Mouse (Mus musculus) MEL (cell line): ENCODE results near the gene Bri3bp. TPM values are rescaled to one million over a fixed set of nuclear protein-coding genes. Genes with fewer than 3 reads are reported as not detected.

Source experiments
- DNase-seq: peaks from one replicate; pipeline ENCODE4 v3.0.0; 2011; ENCODE audit warnings: low read depth, low spot score
- H3K27ac ChIP-seq: 2 replicates; pipeline ENCODE4 v1.5.1; 2012; ENCODE audit warnings: low read depth, mild to moderate bottlenecking, control low read depth, low read length, moderate library complexity; ENCODE audit not compliant: control insufficient read depth
- H3K27me3 ChIP-seq, 2 experiments: fragments of 150-350 bp in 1 of 2; sonication (generic) in 1 of 2; 2 replicates each; pipeline ENCODE4 v1.6.1; 2012; ENCODE audit warnings: low read length in 2 of 2, mild to moderate bottlenecking in 2 of 2, improper control_type of control experiment in 1 of 2, moderate library complexity in 1 of 2; ENCODE audit not compliant: insufficient read depth in 2 of 2, control insufficient read depth in 1 of 2
- H3K36me3 ChIP-seq, 2 experiments: 2 replicates each; pipeline ENCODE4 v1.6.1; 2012 to 2014; ENCODE audit warnings: low read length in 2 of 2, improper control_type of control experiment in 1 of 2, inconsistent platforms in 1 of 2, mild to moderate bottlenecking in 1 of 2; ENCODE audit not compliant: insufficient read depth in 2 of 2, control insufficient read depth in 1 of 2
- H3K4me1 ChIP-seq, 2 experiments: fragments of 150-350 bp in 1 of 2; sonication (generic) in 1 of 2; 2 replicates each; pipeline ENCODE4 v1.6.1; 2012; ENCODE audit warnings: low read length in 2 of 2, improper control_type of control experiment in 1 of 2, mild to moderate bottlenecking in 1 of 2; ENCODE audit not compliant: insufficient read depth in 2 of 2, control insufficient read depth in 1 of 2
- H3K4me3 ChIP-seq, 2 experiments: fragments of 150-350 bp in 1 of 2; sonication (generic) in 1 of 2; 2 replicates each; pipeline ENCODE4 v1.5.1; 2012; ENCODE audit warnings: low read depth in 2 of 2, low read length in 2 of 2, mild to moderate bottlenecking in 2 of 2, moderate library complexity in 2 of 2, control low read depth in 1 of 2, improper control_type of control experiment in 1 of 2; ENCODE audit not compliant: control insufficient read depth in 1 of 2, insufficient read depth in 1 of 2
- H3K79me2 ChIP-seq: 2 replicates; pipeline ENCODE4 v1.6.1; 2012; ENCODE audit warnings: mild to moderate bottlenecking, low read length, moderate library complexity; ENCODE audit not compliant: control insufficient read depth, poor library complexity, insufficient read depth
- H3K9ac ChIP-seq: 2 replicates; pipeline ENCODE4 v1.6.1; 2012; ENCODE audit warnings: low read depth, mild to moderate bottlenecking, control low read depth, low read length, moderate library complexity; ENCODE audit not compliant: control insufficient read depth, poor library complexity, severe bottlenecking
- H3K9me3 ChIP-seq: fragments of 150-350 bp; sonication (generic); replicated peaks from 2 replicates; pipeline ENCODE4 v1.6.1; 2012; ENCODE audit warnings: mild to moderate bottlenecking, low read length, improper control_type of control experiment, moderate library complexity; ENCODE audit not compliant: insufficient read depth
- BHLHE40 ChIP-seq: IDR thresholded peaks from 2 replicates; pipeline ENCODE4 v1.6.1; 2012; ENCODE audit warnings: low read depth, mild to moderate bottlenecking, inconsistent platforms, low read length, improper control_type of control experiment, borderline replicate concordance
- CHD1 ChIP-seq: IDR thresholded peaks from 2 replicates; pipeline ENCODE4 v1.6.1; 2012; ENCODE audit warnings: low read depth, mild to moderate bottlenecking, inconsistent platforms, low read length, improper control_type of control experiment
- CHD2 ChIP-seq: IDR thresholded peaks from 2 replicates; pipeline ENCODE4 v1.6.1; 2011; ENCODE audit warnings: low read length, improper control_type of control experiment
- CTCF ChIP-seq, 3 experiments: IDR thresholded peaks in 2 of 3; conservative IDR thresholded peaks in 1 of 3; 2 replicates each; pipeline ENCODE4 v1.5.1; 2011 to 2012; ENCODE audit warnings: low read length in 3 of 3, low read depth in 2 of 3, mild to moderate bottlenecking in 2 of 3, improper control_type of control experiment in 1 of 3, inconsistent platforms in 1 of 3, mixed read lengths in 1 of 3, moderate library complexity in 1 of 3; ENCODE audit not compliant: control insufficient read depth in 1 of 3, insufficient read depth in 1 of 3, poor library complexity in 1 of 3, severe bottlenecking in 1 of 3
- E2F4 ChIP-seq: IDR thresholded peaks from 2 replicates; pipeline ENCODE4 v1.6.1; 2011; ENCODE audit warnings: low read depth, low read length, improper control_type of control experiment, borderline replicate concordance
- ELF1 ChIP-seq: IDR thresholded peaks from 2 replicates; pipeline ENCODE4 v1.6.1; 2014; ENCODE audit warnings: low read depth, mild to moderate bottlenecking, inconsistent platforms, low read length, improper control_type of control experiment, moderate library complexity
- EP300 ChIP-seq, 2 experiments: IDR thresholded peaks; 2 replicates each; pipeline ENCODE4 v1.6.1; 2011; ENCODE audit warnings: improper control_type of control experiment in 2 of 2, low read length in 2 of 2, low read depth in 1 of 2, mild to moderate bottlenecking in 1 of 2
- GATA1 ChIP-seq: IDR thresholded peaks from 2 replicates; pipeline ENCODE4 v1.6.1; 2011; ENCODE audit warnings: low read depth, low read length, improper control_type of control experiment
- HCFC1 ChIP-seq: IDR thresholded peaks from 2 replicates; pipeline ENCODE4 v1.6.1; 2012; ENCODE audit warnings: low read depth, mild to moderate bottlenecking, inconsistent platforms, low read length, improper control_type of control experiment, moderate library complexity
- JUND ChIP-seq: IDR thresholded peaks from 2 replicates; pipeline ENCODE4 v1.6.1; 2011; ENCODE audit warnings: low read depth, mild to moderate bottlenecking, improper control_type of control experiment, low read length
- KAT2A ChIP-seq: conservative IDR thresholded peaks from 2 replicates; pipeline ENCODE4 v1.6.1; 2012; ENCODE audit warnings: low read depth, low read length, improper control_type of control experiment, inconsistent platforms
- MAFK ChIP-seq: IDR thresholded peaks from 2 replicates; pipeline ENCODE4 v1.6.1; 2011; ENCODE audit warnings: low read depth, mild to moderate bottlenecking, low read length, improper control_type of control experiment, borderline replicate concordance
- MAX ChIP-seq: IDR thresholded peaks from 2 replicates; pipeline ENCODE4 v1.6.1; 2011; ENCODE audit warnings: low read length, improper control_type of control experiment
- MAZ ChIP-seq: IDR thresholded peaks from 2 replicates; pipeline ENCODE4 v1.6.1; 2012; ENCODE audit warnings: low read depth, mild to moderate bottlenecking, inconsistent platforms, low read length, improper control_type of control experiment
- MEF2A ChIP-seq: IDR thresholded peaks from 2 replicates; pipeline ENCODE4 v1.6.1; 2014; ENCODE audit warnings: low read depth, mild to moderate bottlenecking, inconsistent platforms, low read length, improper control_type of control experiment; ENCODE audit not compliant: poor library complexity, insufficient replicate concordance, severe bottlenecking; ENCODE audit errors: extremely low read depth
- MXI1 ChIP-seq: IDR thresholded peaks from 2 replicates; pipeline ENCODE4 v1.6.1; 2011; ENCODE audit warnings: mild to moderate bottlenecking, low read depth, low read length, improper control_type of control experiment
- MYB ChIP-seq: IDR thresholded peaks from 2 replicates; pipeline ENCODE4 v1.6.1; 2011; ENCODE audit warnings: mild to moderate bottlenecking, low read depth, low read length, improper control_type of control experiment
- MYC ChIP-seq: IDR thresholded peaks from 2 replicates; pipeline ENCODE4 v1.6.1; 2011; ENCODE audit warnings: low read depth, mild to moderate bottlenecking, low read length, improper control_type of control experiment, moderate library complexity
- NELFE ChIP-seq: IDR thresholded peaks from 2 replicates; pipeline ENCODE4 v1.6.1; 2011; ENCODE audit warnings: low read depth, low read length, improper control_type of control experiment
- NRF1 ChIP-seq: IDR thresholded peaks from 2 replicates; pipeline ENCODE4 v1.6.1; 2014; ENCODE audit warnings: low read depth, mild to moderate bottlenecking, inconsistent platforms, low read length, improper control_type of control experiment, moderate library complexity; ENCODE audit not compliant: poor library complexity, insufficient read depth, severe bottlenecking
- POLR2A ChIP-seq, 2 experiments: IDR thresholded peaks; 2 replicates each; pipeline ENCODE4 v1.6.1; 2011 to 2012; ENCODE audit warnings: low read length in 2 of 2, mild to moderate bottlenecking in 2 of 2, control low read depth in 1 of 2, improper control_type of control experiment in 1 of 2, low read depth in 1 of 2, moderate library complexity in 1 of 2; ENCODE audit not compliant: control insufficient read depth in 1 of 2, insufficient read depth in 1 of 2, poor library complexity in 1 of 2
- POLR2AphosphoS2 ChIP-seq: IDR thresholded peaks from 2 replicates; pipeline ENCODE4 v1.6.1; 2011; ENCODE audit warnings: low read length, improper control_type of control experiment
- POLR2AphosphoS5 ChIP-seq: IDR thresholded peaks from 2 replicates; pipeline ENCODE4 v1.6.1; 2012; ENCODE audit warnings: low read depth, borderline replicate concordance, mild to moderate bottlenecking, inconsistent platforms, low read length, moderate library complexity, mixed read lengths
- RAD21 ChIP-seq: IDR thresholded peaks from 2 replicates; pipeline ENCODE4 v1.6.1; 2011; ENCODE audit warnings: mild to moderate bottlenecking, low read depth, low read length, improper control_type of control experiment
- SIN3A ChIP-seq: IDR thresholded peaks from 2 replicates; pipeline ENCODE4 v1.6.1; 2012; ENCODE audit warnings: low read length, improper control_type of control experiment, inconsistent platforms
- SMC3 ChIP-seq: IDR thresholded peaks from 2 replicates; pipeline ENCODE4 v1.6.1; 2011; ENCODE audit warnings: low read depth, low read length, improper control_type of control experiment
- TCF12 ChIP-seq: IDR thresholded peaks from 2 replicates; pipeline ENCODE4 v1.6.1; 2014; ENCODE audit warnings: low read depth, mild to moderate bottlenecking, inconsistent platforms, low read length, improper control_type of control experiment, moderate library complexity
- UBTF ChIP-seq: IDR thresholded peaks from 2 replicates; pipeline ENCODE4 v1.6.1; 2012; ENCODE audit warnings: low read depth, mild to moderate bottlenecking, inconsistent platforms, low read length, improper control_type of control experiment, moderate library complexity, borderline replicate concordance; ENCODE audit not compliant: insufficient read depth
- USF1 ChIP-seq: IDR thresholded peaks from 2 replicates; pipeline ENCODE4 v1.6.1; 2014; ENCODE audit warnings: low read depth, mild to moderate bottlenecking, inconsistent platforms, low read length, improper control_type of control experiment, moderate library complexity
- USF2 ChIP-seq, 2 experiments: IDR thresholded peaks; 2 replicates each; pipeline ENCODE4 v1.6.1; 2011 to 2012; ENCODE audit warnings: improper control_type of control experiment in 2 of 2, low read length in 2 of 2, borderline replicate concordance in 1 of 2, inconsistent platforms in 1 of 2, low read depth in 1 of 2, mild to moderate bottlenecking in 1 of 2; ENCODE audit not compliant: insufficient read depth in 1 of 2
- ZC3H11A ChIP-seq: IDR thresholded peaks from 2 replicates; pipeline ENCODE4 v1.6.1; 2012; ENCODE audit warnings: low read depth, mild to moderate bottlenecking, inconsistent platforms, low read length, improper control_type of control experiment
- ZKSCAN1 ChIP-seq: IDR thresholded peaks from 2 replicates; pipeline ENCODE4 v1.6.1; 2012; ENCODE audit warnings: low read depth, mild to moderate bottlenecking, inconsistent platforms, low read length, improper control_type of control experiment, moderate library complexity
- ZMIZ1 ChIP-seq: IDR thresholded peaks from 2 replicates; pipeline ENCODE4 v1.6.1; 2012; ENCODE audit warnings: low read depth, mild to moderate bottlenecking, inconsistent platforms, low read length, improper control_type of control experiment, moderate library complexity
- polyA plus RNA-seq, 2 experiments: library from polyadenylated mRNA; stranded (reverse) in 1 of 2; unstranded in 1 of 2; fragments of >175 nt in 1 of 2; fragments of >200 nt in 1 of 2; gene quantifications; 2 replicates each; pipeline versions ENCODE4 v1.2.1 to v1.2.4; 2012; ENCODE audit warnings: low replicate concordance in 2 of 2, low read depth in 1 of 2; ENCODE audit not compliant: insufficient read length in 2 of 2, insufficient read depth in 1 of 2, missing spikeins in 1 of 2
- total RNA-seq: library from RNA; depleted of rRNA; stranded (reverse); fragments of 300-350 nt; gene quantifications from 2 replicates; pipeline ENCODE4 v1.2.3, GENCODE M21; 2012

Bri3bp gene
- total and polyA plus RNA-seq, 3 experiments, result 73.7 to 264 (median 87.6) TPM

DNA sequence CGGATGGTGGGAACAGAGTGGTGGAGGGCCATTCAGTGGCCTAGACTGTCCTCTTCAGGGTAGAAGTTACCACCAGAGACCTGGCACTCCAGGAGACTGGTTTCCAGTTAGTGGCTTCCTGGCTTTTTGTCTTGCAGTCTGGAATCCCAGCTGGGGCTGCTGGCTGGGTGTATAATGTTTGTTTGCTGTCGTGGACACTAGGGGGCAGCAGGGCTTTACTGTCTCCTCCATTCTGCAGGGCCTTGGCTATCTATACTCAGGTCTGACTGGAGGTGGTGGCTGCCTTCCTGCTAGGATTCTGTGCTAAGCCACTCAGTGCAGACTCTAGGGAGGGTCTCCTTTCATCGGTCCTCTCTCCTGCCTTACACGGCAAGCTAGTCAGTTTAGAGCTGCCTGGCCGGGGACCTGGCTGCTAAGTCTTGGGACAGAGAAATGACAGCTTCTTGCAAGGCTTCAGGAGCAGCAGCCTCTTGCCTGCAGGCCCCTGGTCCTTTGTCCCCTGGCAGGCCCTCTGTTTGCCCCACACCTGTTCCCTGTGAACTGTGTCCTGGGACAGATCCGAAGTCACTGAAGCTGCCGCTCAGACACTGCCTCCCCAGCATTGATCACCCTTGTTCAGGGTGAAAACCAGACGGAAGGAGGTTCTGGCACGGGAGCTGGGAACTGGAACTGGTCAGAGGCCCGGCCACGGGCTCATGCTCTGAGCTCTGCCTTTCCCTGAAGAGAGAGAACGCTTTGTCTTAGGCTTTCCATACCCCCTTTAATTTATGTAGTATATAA is 56.6 kb downstream of the Bri3bp start:
- H3K79me2 ChIP-seq, result no peaks in the 10 kb centered on the region
- no peak overlapping the region for H3K27ac ChIP-seq
- no peak overlapping the region for H3K9ac ChIP-seq
- H3K36me3 ChIP-seq, result no peaks in the 10 kb centered on the region; a peak in 1 of 4 replicates
- H3K27me3 ChIP-seq, result no peaks in the 10 kb centered on the region
- no peak for TF ChIP-seq E2F4
- no peak for TF ChIP-seq MXI1
- peak; percentile 74 to 83 (median 77) for TF ChIP-seq CTCF (IDR thresholded peaks at IDR 0.05 in 2 of 3, conservative IDR thresholded peaks at IDR 0.05 in 1 of 3; ENCODE audit: control insufficient read depth in 1 of 3, insufficient read depth in 1 of 3, low read depth in 2 of 3, low read length in 3 of 3, poor library complexity in 1 of 3, severe bottlenecking in 1 of 3)
- TF ChIP-seq NELFE, result no peak
- peak; percentile 41 for TF ChIP-seq SMC3
- no peak for TF ChIP-seq MAX
- peak; percentile 13; the same call in 1 of the 2 replicates for TF ChIP-seq ZC3H11A
- TF ChIP-seq MYC, result no peak
- TF ChIP-seq MEF2A, result no peak
- no peak for TF ChIP-seq BHLHE40
- TF ChIP-seq JUND, result no peak
- no peak for TF ChIP-seq USF2 (IDR thresholded peaks at IDR 0.05; ENCODE audit: borderline replicate concordance in 1 of 2, insufficient read depth in 1 of 2, low read depth in 1 of 2, low read length in 2 of 2)
- TF ChIP-seq ELF1, result no peak
- TF ChIP-seq USF1, result no peak
- no peak for TF ChIP-seq UBTF
- TF ChIP-seq SIN3A, result no peak
- TF ChIP-seq POLR2AphosphoS5, result no peak
- no peak for TF ChIP-seq TCF12
- no peak for TF ChIP-seq CHD2
- no peak for TF ChIP-seq ZMIZ1
- TF ChIP-seq POLR2A (IDR thresholded peaks at IDR 0.05; ENCODE audit: control insufficient read depth in 1 of 2, insufficient read depth in 1 of 2, low read depth in 1 of 2, low read length in 2 of 2, poor library complexity in 1 of 2), result no peak
- TF ChIP-seq NRF1, result no peak
- no peak for TF ChIP-seq MYB
- peak; percentile 35 for TF ChIP-seq RAD21
- TF ChIP-seq EP300 (IDR thresholded peaks at IDR 0.05; ENCODE audit: low read depth in 1 of 2, low read length in 2 of 2), result no peak
- TF ChIP-seq MAFK, result no peak
- no peak for TF ChIP-seq POLR2AphosphoS2
- TF ChIP-seq CHD1, result no peak
- TF ChIP-seq GATA1, result no peak
- TF ChIP-seq MAZ, result no peak
- TF ChIP-seq KAT2A, result no peak
- TF ChIP-seq HCFC1, result no peak
- no peak for TF ChIP-seq ZKSCAN1
- no peaks in the 10 kb centered on the region for H3K9me3 ChIP-seq
- no peak overlapping the region for H3K4me3 ChIP-seq
- DNase-seq, result peak; percentile 74
- no peaks in the 10 kb centered on the region for H3K4me1 ChIP-seq
